Mouse (Mus musculus) ovary, adult 18-20 months (tissue): ENCODE measurements around the gene Cc2d2b.
A peak's percentile ranks its signal among the peaks of the same experiment; 100 is the strongest.

Experiments used
- DNase-seq: peaks from one replicate; pipeline ENCODE4 v3.0.0; 2022; ENCODE audit warnings: low spot score, mixed read lengths

Gene Cc2d2b

DNA sequence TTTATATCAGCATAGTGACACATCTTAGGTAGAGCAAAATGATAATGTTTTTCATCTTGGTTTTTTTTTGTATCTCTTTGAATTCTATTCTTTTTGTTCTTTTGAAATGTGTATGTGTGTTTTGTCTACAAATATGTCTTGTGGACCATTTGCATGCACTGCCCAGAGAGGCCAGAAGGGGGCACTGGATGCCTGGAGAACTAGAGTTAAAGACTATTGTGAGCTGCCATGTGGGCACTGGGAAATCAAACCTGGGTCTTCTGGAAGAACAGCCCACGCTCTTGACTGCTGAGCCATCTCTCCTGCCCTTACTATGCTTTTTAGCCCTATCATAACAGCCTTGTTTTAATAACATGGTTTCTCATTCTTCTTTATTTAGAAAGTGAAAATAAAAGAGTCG, 5.8 kb downstream of the Cc2d2b start:
- no peak for DNase-seq

GRCm38 (mm10) chr19:40760071-40760470, 11.5 kb downstream of the Cc2d2b start:
- DNase-seq, result no peak

GRCm38 (mm10) chr19:40762023-40762759, 13.6 kb downstream of the Cc2d2b start:
- DNase-seq, result no peak

GRCm38 (mm10) chr19:40767189-40767588, 18.6 kb downstream of the Cc2d2b start:
- DNase-seq, result no peak

- DNase-seq, result peak; percentile 26
Observed at GRCm38 (mm10) chr19:40769341-40769770, 20.8 kb downstream of the Cc2d2b start.

GRCm38 (mm10) chr19:40788004-40788714, 39.6 kb downstream of the Cc2d2b start:
- no peak for DNase-seq

- DNase-seq, result no peak
Observed at GRCm38 (mm10) chr19:40788715-40789084, 40.1 kb downstream of the Cc2d2b start.

DNA sequence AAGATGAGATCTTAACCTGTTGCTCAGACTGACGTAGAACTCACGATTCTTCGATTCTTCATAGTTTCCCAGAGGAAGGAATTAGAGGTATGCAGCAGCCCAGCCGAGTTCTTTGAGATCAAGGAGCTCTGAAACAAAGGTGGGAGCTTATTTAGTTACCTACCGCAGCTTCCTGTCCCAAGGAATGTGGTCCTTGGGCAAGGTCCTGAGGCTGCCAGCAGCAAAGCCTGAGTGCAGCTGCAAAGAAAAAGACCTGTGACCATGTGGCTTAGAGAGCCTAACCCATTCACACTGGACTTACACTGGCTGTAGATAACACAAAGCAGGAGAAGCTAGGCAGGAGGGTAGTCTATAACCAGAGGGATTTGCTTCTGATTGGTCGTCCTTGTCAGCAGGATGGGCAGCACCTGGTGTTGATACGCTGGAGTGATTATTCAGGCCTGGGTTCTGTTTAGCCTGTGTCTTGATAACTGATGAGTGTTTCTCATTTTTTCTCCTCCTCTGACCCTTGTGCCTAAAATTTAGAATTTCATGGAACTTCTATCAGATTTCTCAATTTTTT, 56.7 kb downstream of the Cc2d2b start:
- no peak for DNase-seq

GRCm38 (mm10) chr19:40809858-40810257, 61.3 kb downstream of the Cc2d2b start:
- no peak for DNase-seq

DNA sequence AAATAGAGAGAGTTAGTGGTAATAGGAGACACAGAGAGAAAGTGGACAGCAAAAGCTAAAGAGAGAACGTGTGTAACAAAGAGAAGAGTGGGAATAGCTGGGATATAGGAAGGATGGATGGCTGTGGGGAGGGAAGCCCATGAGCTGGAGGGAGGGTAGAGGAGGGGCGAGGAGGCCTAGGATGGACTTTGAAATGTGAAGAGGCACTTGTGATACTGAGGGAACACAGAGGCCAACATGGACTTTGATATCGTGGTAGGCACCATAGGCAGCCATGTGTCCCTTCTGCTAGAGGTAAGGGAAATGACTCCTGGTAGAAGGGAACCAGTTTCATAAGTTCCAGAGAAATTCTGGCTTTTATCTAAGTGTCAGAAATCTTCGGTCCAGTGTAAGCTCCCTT, 63.3 kb downstream of the Cc2d2b start:
- no peak for DNase-seq

DNA sequence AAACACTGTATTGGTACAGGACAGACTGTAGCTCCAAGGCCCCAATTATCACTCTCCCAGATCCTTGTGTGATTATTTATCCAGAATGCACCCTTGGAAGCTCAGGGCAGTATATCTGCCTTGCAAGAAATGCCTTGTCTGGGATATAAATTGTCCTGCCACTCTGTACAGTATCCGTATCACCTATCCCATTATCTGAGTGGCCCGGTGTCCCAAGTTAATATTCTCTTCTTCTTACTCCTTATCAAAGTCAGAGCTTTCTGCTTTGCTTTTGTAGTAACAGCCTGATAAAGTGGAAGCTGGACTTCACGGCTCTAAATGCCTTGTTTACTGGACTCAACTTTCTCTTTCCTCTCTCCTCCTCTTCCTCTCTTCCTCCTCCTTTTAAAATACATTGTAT, 64.2 kb downstream of the Cc2d2b start:
- no peak for DNase-seq

DNA sequence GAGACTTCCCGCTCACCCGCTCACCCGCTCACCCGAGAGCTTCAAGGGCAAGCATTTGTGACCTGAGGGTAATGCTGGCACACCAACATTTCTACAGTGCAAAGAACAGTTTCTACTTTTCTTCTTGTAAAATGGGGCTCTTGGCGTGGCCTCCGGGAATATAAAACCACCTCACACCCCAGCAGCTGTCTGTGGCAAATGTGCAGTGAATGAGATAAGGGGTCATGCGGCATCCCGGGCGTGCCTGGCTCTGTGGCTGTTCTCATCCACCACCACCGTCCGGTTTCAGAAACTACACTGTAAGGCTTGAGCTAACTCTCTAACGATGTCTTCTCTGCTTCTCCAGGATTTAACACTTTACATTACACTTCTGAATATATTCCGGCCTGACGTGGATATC, 64.8 kb downstream of the Cc2d2b start:
- no peak for DNase-seq

DNA sequence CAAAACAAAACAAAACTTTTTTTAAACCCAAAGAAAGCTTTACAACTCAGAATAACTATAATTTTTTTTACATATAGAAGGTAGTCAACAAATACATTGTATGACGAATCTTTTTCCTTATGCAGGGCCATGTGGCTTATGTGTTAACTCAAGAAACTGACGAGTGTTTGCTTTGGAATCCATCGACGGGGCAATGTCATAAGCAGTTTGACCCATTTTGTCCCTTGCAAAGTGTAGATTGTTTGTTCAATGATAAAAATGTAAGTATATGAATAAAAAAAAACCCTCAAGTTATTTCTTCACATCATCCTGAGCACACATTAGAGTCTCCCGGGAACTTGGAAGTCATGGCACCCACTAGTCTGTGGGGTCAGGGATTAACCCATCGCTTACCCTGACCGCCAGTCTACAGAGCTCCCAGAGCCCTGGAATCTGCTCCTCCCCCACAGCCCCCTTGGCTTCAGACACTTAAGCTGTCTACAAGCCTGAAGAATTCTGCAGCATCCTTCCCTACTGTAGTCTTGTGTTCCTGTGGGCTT, 67.2 kb downstream of the Cc2d2b start:
- no peak for DNase-seq

DNA sequence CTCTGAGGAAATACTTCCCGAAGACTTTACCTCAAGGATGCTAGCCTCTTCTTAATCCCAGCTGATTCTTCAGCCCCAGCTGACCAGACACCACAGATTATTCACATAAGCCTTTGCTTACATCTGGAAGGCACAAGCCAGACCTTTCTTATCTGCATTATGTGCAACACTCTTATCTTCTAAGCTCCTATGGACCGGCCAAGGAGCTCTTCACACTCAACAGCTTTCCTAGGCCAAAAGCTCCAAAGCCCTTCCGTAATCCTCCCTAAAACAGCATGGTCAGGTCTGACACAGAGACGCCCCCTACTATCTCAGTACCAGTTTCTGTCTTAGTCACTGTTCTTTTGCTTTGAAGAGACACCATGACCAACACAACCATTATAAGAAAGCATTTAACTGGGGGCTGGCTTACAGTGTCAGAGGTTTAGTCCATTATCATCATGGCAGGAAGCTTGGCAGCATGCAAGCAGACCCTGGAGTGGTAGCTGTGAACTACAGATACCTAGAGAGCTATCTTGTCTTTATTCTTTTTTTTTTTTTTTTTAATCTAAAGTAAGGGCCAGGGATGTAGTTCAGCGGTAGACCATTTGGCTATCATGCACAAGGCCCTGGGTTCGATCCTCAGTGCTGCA, 69.5 kb downstream of the Cc2d2b start:
- no peak for DNase-seq

DNA sequence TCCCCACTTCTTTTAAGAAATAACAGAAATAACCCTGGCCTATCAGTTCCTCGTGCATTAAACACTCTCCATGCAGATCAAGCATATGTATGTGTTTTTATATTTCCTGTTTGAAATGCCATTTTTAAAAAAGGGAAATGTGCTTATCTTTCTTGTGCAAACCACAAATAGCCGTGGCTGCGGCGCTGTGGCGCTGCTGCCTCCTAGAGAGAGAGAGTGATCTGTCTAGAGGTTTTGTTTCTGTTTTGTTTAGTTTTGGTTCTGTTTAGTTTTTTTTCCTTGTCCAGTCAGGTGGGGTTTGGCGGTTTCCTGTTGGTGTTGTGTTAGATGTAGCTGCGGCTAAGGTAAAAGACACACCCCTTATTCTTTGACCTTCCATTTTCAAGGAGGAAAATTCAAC, 70.2 kb downstream of the Cc2d2b start:
- DNase-seq, result no peak

DNA sequence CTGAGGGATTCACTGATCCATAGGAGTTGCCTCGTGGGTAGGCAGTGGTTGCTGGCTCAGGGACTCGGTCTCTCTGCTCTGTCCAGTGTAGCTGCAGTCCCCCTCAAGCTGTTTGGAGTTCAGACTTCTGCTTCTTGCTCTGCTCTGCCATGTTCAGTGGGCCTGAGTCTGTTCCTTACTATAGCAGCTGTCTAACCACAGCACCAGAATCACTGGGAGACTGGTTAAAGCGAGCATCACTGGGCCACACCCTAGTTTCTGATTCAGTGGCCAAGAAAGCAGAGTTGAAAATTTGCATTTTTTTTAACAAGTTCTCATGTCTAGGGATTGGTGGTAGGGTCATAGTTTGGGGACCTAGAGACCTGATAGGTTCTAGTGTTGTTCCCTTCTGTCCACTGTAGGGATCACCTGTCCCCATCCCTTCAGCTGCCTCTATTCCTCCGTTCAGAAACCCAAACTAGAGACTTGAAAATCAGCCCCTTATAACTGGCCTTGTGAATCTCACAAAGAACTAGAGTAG, 72.8 kb downstream of the Cc2d2b start:
- DNase-seq, result no peak

DNA sequence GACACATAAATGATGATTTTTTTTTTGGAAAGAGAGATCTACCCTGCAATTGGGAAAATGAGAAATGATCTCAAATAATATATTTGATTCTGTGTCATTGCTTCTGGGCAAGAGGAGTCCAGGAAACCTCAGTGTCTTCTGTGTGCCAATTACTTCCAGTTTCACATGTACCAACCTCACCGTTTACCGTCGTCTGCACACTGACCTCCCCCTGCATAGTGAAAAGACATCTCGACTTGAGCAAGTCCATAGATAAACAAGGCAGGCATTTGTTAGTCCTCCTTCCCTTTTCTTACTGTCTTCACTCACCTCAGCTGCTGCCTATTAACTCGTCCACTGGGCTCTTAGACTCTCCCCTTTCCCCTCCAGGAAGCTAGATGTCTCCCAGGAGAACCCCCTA, 77.1 kb downstream of the Cc2d2b start:
- DNase-seq, result no peak

GRCm38 (mm10) chr19:40826735-40827134, 78.2 kb downstream of the Cc2d2b start:
- DNase-seq, result no peak

DNA sequence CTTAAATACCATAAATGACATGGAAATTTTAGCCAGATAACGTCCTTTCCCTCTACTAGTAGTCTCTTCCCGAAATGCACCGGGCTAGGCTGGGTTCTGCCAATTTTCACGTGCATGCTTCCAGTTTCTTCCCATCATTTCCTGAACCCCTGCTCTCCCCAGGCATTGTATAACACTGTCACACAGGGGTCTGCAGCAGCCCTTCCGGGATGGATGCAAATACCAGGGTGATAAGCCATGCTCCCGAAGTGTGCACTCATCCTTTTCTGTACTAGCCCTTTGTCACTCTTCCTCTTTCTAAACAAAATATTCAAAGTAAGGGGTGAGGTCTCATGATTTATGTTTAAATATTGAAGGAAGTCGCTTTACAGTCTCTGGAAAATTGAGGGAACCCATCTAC, 81.6 kb downstream of the Cc2d2b start:
- DNase-seq, result no peak

DNA sequence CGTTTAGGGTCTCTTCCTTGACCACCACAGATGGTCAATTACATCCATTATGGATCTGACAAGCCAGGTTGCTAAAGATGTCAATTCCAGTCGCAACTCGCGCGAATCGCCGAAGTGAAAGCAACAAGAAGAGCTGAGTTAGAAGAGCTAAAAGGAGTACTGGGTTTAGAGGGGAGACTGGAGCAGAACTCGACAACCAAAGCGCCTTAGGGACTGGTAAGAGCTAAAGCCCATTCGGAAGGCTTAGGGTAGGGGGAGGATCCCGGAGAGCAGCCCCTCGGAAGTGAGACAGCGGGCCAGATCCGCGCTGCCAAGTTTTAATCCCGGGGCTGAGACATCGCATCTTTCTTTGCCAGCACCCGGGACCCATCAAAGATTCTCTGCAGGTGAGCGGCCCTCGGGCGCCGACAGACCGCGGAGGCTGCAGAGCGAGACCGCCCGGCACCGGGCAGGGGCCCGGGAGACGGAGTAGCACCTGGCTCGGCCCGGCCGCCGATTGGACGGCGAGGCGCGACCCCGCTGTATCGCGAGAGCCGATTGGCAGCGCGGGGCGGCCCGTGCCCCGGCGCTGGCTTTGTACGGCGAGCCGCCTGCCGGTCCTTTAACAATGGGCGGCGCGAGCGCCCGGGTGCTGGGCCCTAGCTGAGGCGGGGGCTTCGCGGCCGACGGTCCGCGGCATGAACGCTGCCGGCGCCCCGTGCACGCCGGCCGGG, 82.3 kb downstream of the Cc2d2b start, which contains the start of gene Ccnj:
Gene Ccnj (plus strand): TSS at position 577 of the 713 bp plus-strand sequence.
- DNase-seq, result peak; percentile 86

DNA sequence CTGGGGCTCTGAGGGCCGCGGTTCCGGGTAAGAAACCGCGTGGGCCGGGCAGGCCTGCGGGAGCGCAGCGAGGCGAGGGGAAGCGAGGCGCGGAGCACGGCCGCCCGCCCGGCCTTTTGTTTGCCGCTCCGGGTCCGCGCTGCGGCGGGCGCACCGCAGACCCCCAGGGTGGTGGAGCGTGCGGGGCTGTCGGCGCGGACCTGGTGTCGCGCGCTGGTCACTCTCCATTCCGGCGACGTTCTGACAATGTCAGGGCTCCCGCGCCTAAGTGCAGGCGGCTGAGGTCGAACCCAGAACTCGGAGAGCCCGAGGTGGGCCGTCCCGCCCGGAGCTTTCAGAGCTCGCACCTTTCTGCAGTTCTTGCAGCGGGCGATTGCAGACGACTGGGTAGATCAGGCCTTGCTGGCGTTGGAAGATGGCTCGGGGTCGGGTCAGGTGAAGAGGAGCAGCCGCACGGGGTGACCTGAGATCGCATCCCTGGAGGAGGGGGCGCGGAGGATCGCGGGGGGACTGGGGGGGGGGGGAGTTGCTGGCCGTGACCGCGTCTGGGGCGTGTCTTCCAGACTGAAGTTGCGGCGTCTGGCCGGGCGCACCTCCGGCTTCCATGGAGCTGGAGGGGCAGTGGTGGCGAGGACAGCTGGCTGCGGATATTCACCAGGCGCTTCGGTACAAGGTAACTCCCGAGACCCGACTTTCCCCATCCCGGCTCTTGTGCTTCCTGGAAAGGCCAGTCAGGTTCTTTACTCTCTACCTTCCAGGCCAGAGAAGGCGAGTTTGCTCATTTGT, 83.1 kb downstream of the Cc2d2b start:
- DNase-seq, result peak; percentile 17
